Mouse (Mus musculus) kidney, adult 11 months (tissue): ENCODE measurements around the gene Ropn1.
A peak's percentile ranks its signal among the peaks of the same experiment; 100 is the strongest.

ENCODE experiments used
- DNase-seq: peaks from one replicate; pipeline ENCODE4 v3.0.0; 2022

Gene Ropn1

DNA sequence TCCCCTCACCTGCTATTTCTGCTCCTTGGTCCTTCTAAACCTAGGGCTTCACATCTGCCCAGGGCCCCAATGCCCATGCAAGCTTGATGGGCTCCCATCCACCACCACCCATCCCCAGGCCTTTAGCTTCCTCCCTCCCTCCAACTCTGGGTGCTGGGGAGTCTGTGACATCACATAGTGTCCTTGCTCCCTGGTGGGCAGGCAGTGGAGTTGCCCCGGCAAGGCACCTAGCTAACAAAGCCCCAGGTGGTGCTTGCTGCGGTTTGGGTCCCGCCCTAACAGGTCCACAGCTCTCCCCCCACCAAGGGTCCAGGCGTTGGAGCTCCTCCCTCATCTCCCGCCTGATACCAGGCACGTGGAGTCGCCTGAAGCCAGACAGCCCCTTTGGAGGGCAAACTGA lies at the start of gene Ropn1:
Gene Ropn1, plus strand, starts transcription at position 301 of the 400 bp plus-strand sequence.
- DNase-seq: no peak

DNA sequence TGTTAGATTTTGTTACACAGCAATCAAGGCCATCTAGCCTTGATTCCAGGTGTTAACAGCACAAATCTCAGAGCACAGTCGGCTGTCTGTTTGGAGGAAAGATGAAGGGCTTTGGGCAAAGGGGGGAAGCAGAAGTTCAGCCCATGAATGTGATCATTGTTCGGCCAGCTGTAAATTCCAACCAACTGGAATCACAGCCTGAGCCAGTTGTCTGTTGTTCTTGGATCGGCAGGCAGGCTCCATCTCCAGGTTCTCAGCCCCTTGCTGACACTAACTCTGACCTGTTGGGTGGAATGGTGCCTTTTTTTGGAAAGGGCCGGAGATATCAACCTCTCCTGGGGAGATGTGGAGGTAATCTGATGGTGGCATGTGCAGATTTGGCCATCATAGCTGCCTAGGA lies 47.8 kb upstream of the Ropn1 start:
- DNase-seq: no peak

DNA sequence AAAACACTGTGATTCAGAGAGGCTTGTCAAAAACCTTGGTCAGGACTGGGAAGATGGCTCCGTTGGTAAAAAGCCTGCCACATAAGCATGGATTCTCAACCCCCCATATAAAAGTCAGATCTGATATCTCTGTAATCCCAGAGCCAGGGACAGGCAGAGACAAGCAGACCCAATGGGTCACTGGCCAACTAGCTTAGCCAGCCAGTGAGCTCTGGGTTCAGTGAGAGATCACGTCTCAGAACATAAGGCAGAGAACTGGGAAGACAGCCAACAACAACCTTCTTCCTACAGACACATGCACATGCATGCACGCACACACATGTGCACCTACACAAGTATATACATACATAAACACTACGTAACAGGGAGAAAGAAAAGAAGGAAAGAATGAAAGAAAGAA lies 46.6 kb upstream of the Ropn1 start:
- no peak for DNase-seq

DNA sequence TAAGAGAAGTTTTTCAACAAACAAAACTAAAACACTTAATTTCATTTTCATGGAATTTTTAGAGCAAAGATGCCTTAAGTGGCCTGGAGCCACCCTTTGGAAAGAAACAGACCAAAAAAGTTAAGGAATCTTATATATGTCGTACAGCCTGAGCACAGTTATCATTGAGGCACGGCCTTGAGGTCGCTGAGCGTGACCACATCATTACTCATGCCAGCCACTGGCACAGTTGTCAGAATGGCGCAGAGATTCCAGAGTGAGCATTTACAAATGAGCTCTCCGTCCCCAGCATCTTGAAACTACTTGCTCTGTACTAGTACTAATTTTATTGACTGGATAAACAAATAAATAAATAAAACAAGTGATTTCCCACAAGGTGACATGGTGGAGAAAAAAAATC lies 45.9 kb upstream of the Ropn1 start:
- DNase-seq: no peak

DNA sequence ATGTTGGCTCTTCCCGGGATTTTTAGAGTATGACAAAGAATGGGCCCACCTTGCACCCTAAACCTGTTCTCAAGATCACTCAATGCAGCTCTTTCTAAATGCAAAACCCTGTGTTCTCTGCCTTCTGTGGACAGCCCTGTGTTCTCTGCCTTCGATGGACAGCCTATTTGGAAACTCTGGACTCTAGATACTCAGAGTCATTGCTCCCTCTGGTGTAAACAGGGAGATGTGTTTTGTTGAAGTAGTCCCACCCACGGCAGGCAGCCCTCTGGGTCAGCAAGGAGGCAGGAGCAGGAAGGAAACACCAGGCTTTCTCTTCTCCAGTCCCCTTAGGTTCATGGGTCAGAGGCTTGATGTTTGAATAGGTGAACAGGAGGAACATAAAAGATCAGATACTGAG lies 44.0 kb upstream of the Ropn1 start:
- DNase-seq: peak; percentile 21

DNA sequence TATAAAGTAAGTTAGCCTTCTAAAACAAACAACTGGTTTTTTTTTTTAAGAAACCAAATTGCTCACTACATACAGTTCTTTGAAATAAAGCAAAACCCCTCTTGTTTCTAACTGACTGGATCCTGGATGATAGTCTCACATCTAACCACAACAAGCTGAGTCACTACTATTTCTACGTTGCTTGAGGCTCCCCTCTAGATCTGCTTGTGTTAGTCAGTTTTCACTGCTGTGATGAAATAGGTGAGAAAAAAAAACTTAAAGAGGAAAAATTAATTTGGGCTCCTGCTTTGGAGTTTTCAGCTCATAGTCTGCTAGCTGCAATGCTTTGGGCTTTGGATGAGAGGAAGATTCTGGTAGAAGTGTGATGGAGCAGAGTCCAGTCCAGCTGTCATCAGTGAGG lies 39.6 kb upstream of the Ropn1 start:
- DNase-seq: no peak

DNA sequence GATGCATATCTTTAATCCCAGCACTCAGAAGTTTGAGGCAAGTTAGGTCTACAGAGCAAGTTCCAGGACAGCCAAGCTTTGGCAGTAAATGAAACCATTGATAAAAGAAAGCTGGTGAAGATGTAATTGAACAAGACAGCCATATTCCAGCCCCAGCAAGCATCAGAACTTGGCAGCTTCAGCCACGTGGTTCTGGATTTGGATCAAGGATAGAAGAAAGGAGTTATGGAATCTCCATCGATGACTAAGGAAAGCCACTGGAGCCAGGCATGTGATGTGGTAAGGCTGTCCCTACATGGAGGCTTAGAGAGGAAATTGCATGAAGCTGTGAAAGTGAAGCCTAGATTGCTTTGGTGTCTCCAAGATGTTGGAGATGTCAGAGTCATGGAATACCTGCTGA lies 35.7 kb upstream of the Ropn1 start:
- no peak for DNase-seq

DNA sequence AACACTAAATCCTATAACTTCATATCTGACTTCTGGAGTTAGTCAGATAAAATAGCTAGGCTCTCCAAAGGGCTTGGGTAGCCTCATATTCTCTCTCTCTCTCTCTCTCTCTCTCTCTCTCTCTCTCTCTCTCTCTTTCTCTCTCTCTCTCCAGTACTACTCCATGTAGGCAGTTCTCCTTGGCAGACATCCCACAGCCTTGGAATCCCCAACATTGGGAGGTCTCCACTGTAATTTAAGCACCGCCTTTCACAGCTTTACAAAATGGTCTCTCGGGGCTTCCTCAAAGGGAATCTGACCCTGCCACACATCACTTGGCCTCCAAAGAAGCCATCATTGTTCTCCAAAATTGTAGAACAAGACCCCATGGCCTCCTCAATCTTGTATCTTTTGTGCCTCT lies 22.1 kb upstream of the Ropn1 start:
- DNase-seq: no peak

DNA sequence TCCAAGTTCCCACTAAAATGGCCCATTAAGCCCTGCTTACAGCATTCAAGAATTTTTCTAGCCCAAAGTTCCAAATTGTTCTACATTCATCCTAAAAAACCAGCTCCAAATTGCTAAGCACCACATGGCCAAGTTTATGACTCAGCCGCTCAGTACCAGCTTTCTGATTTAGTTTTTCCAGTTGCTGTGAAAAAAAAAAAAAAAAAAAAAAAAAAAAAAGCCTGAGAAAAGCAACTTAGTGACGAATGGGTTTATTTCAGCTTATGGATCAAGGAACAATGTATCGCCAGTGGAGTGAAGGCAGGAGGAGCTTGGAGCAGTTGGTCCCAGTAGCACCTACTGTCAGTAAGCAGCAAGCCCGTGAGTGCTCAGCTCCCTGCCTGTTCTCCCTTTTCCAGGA lies 21.3 kb upstream of the Ropn1 start:
- DNase-seq: no peak

DNA sequence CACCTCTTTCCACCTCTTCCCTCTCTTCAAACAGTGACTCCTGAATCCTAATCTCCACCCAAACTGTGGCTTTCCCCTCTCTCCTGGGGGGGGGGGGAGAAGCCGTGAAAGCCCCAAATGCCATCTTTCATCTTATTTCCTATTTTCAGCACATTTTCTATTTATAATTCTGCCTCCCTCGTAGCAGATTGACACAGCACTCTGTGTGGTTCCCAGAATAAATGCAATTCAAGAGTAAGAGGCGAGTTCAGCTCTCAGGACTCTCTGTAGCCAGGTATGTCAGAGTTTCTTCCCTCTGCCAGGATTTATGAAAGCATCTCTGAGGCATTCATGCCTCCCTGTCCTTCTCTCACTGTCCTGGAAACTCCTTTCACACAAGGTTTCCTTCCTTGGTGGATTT lies 14.2 kb upstream of the Ropn1 start:
- DNase-seq: no peak

DNA sequence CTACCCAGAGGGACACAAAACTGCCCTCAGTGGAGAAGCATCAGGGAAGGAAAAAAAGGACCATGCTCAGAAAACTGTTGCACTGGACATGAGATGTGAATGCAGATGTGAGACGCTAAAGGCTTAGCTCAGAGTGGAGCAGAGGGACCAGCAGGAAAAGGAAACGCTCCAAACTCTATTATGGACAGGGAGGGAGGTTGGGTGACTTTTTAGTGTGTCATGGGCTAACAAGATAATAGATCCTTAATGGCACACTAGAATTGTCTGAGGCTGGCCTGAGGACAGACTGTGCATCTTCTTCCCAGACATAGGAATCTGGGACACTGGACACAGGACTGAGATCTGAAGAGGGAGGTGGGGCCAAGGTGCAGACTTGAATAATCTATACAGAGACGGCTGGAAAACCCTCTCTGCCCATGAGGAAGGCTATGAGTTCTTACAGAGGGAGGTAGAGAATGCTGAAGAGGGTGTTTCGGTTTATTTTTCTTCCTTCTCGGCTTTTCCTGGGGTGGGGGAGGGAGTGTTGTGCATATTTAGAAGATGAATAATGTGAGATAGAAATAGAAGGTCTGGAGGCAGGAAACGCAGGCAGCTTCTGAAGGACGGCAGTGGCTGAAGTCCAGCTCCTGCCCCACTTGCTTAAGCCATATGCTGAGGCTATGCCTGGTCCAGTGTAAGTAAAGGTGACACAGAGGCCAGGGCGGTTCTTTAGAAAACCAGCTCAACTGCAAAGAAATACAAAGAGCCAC lies 6.0 kb upstream of the Ropn1 start:
- no peak for DNase-seq

DNA sequence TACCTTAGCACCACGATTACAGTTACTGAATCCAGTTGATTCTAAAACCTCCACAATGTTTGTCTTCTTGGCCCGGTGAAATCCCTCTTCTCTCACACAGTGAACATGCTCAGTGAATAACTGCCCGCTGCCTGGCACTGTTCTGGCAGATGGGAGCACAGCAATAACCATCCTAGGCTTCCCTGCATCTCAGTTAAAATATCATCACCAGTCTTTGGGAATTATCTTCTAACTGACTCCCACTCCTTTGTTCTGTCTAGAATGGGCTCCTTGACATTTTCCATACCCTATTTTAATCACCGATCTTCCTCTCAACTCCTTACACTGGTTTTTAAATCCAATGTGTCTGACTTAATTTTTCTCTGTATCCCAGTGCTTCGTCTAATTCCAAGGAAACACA lies 3.3 kb downstream of the Ropn1 start:
- DNase-seq: no peak

DNA sequence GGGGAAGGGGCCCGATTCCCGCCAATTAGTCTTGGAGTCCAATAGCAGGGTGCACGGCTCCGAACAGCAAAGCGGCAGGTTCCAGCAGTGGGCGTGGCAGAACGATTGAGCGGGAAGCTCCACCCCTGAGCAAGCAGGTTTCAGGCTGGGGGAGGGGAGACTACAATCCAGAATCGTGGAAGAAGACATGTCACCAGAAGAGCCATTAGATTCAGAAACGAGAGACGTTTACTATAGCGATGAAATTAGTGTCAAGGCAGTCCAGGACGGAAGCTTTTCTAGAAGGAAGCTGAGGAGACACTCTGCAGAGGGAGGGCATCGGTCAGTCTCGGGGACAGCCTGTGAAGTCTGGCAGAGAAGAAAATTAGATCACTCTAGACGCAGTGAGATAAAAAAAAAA lies 7.8 kb downstream of the Ropn1 start:
- DNase-seq: peak; percentile 12

DNA sequence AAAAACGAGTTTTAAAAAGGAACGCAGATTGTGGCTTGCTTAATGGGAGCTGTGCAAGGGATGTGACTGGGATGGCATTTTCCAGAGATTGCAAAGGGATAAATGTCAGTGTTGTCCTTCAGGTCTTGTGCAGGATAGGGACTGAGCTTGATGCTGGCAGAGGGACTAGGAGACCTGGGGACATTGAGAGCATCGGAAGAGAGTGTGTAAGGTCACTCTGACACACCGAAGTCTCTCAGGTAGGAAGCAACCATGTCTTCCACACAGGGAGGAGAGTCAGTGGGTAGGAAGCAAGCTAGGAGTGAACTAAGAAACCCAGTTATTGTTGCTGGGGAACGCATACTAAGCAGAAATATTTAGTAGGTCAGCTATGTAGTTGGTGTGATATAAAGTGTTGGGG lies 8.3 kb downstream of the Ropn1 start:
- DNase-seq: no peak

DNA sequence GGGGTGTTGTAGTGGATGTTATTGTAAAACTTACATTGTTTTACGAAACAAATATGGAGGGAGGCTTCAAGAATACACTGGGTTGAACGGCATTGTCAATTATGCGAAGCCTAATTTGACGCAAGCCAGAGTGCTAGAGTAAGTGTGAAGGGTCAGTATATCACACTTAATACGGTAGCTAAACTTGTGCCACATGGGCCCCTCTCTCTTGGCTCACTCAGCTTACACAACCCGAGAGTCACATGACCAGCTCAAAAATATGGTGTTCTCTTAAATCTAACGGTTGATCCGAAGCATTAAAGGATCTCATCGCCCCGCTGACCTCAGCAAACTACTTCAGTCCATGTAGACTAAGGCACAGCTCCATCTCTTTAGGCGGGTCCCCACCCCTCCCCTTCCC lies 8.7 kb downstream of the Ropn1 start:
- no peak for DNase-seq

DNA sequence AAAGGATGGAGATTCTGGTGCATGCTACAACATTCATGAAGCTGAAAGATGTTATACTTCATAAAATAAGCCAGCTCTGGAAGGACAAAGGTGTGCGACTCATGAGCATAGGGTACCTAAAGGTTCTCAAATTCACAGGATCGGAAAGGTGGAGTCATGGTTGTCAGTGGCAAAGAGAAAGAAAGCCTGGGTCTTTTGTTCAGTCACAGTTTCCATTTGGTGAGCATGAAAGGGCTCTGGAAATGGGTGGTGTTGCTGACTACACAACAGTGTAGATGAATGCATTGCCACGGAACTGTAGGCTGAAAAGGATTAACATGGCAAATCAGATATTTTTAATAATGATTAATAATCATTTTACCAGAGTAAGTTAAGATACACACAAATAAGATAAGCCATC lies 14.8 kb downstream of the Ropn1 start:
- DNase-seq: no peak

DNA sequence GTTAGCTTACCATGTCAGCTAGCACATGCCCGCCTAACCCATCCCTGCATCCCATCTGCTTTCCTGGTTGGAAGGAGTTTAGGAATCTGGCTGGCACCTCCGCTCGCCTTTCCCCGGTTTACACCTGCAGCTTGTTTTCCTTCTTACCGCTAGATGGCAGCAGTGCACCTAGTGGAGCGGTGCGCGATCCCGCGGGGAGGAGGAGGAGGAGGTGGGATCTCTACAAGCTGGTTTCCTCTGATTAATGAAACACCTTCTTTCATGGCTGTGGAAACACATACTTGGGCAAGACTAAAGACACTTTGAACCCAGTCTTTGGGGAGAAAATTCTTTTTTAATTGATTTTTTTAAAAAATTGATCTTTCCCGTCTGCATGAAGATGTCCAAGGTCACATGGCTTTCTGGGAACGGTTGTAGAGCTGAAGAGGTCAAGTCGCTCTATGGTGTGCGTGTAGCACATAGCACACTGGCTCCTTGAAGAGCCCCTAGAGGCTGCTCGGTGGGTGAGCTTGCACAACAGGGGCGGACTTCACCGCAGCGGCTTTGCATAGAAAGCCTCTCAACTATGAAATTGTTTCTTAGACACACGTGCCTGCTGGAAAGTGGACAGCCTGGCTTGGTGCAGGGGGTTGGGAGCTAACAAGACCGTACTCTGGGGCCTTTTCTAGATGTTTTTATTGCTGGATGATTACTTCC lies 17.5 kb downstream of the Ropn1 start:
- DNase-seq: peak; percentile 30

DNA sequence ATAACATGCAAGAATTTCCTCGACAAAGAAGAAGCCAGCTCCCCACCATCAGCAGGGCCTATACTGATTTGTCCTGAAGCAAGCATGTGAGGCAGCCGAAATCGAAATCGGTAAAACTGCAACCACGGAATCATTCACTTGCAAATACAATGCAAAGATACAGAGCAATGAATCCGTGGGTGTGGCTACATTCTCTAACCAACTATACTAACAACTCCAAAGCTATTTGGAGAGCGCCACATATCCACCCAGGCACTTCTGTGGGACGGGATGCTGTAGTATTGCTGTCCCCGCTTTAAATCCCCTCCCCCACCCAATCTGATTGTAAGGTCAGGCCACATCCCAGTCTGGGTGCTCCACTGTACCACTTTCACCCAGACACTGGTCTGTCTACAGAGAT lies 18.6 kb downstream of the Ropn1 start:
- DNase-seq: no peak

DNA sequence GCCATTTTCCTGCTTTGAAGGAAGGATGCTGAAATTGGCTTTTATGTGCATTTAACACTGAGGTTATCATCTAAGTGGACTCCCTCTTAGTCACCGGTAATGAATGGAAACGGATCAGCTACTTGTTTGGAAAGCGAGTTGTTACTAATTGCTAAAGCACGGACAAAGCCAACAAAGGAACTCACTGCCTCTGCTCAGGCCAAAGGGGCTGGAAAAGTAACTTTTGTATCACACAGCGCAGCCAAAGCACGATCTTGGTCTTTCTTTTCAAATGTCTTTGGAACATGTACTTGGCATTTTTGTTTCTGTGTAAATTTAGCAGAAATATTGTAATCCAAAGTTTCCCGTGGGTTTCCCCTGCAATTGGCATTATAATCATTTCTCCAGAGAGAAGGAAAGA lies 22.2 kb downstream of the Ropn1 start:
- DNase-seq: no peak

DNA sequence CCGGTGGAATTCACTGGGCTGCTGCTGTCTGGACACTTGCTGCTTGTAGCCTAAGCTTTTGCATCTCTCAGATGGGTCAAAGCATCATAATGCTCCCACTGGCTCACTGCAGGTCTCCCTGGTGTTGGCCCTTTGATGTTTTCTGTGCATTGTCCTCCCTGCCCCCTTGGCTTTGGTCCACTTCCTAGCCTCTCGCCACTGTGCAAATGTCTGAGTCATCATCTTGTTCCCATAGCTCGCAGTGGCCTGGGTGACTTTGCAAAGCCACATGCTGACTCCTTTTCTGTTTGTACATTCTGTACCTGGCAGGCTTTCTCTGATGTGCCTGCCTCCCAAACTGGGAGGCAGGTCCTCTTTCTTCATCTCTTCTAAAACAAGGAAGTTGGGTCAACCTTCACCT lies 23.1 kb downstream of the Ropn1 start:
- no peak for DNase-seq

DNA sequence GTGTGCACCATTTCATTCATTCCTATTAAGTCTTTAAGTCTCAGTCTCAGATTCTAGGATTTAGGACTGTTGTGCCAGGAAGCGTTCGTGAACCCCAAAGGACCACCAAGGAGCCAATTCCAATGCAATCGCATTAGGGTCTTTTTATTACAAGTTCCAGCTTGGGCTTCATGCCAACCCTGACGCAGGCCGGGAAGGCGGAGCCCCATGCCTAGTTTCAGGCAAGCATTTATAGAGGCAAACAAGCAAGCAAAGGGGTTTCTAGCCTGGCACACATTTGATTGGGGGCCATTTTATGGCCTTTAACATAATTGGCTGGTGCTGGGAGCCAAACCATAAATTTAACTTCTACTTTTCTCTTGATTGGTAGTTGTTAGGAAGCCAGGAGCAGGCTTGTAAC lies 24.6 kb downstream of the Ropn1 start:
- DNase-seq: no peak

DNA sequence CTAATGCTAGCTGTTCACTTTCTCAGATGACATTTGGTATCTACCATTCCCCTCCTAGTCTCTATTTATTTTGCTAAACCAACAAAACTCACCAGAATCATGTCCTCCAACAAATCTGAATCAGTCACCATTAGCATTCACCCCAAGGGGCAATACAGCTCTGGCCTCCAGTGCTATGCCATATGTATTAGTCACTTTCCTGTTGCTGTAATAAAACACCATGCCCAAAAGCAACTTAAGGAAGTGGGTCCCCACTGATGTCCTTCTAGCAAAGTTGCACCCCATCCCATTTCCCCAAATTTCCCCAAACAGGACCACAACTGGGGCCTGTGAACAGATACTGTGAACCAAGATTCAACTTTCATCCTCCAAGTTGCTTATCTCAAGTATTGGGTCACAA lies 32.1 kb downstream of the Ropn1 start:
- no peak for DNase-seq

DNA sequence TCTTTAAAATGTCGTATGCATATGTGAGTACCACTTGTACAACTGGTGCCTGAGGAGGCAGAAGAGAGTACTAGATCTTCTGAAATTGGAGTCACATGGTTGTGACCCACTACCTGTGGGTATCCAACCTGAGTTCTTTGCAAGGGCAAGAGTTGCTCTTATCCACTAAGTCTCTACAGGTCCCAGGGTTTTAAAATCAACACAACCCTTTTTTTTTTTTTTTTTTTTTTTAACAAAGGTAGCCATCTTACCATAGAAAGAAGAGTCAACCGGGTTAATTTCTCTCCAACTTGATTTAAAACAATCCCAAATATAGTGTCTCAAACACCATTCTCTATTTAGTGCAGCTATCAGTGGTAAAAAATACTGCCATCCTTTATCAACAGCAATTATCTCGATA lies 40.2 kb downstream of the Ropn1 start:
- no peak for DNase-seq

DNA sequence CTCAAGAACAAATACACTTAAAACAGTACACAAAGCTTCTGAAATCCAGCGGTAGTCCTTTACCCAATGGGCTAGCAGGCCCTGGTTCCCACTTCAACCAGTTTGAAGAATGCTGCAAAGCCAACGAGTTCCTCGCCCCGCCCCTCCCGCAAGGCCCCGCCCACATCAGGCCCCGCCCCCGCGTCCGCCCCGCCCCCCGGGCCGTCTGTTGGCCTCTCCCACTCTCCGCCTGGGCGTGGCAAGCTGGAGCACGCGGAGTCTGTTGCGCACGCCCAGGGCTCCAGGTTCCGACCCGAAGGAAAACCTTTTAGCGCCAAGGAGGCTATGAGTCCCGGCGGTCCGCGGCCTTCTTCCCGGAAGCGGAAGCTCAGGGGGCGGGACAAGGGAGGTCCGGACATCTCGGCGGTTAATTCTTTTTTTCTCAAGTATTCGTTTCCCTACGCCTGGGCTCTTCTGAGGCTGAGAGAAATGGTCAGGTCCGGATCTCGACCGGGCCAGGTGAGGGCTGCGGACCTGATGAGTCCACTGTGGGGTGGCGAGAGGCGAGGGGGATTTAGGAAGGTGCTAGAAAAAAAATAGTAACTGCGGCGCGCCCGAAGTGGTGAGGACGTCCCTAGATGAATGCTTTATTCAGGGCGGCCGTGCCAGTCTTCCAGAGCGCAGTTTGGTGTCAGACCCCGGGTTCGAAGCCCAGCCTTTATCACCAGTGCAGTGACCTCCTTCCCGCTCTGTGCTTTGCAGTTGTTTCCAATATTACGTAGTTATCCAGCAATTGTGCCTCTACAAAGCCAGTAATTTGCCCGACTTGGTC lies 40.8 kb downstream of the Ropn1 start, which contains the start of gene Ccdc14:
Gene Ccdc14, plus strand, starts transcription at position 283 of the 811 bp plus-strand sequence.
- DNase-seq: peak; percentile 92
